Mouse (Mus musculus) MEL (cell line): ENCODE results near the gene Crbn. TPM values are rescaled to one million over a fixed set of nuclear protein-coding genes. Genes with fewer than 3 reads are reported as not detected.

ENCODE experiments used
- DNase-seq: peaks from one replicate; pipeline ENCODE4 v3.0.0; 2011; ENCODE audit warnings: low read depth, low spot score
- H3K27ac ChIP-seq: 2 replicates; pipeline ENCODE4 v1.5.1; 2012; ENCODE audit warnings: low read depth, mild to moderate bottlenecking, control low read depth, low read length, moderate library complexity; ENCODE audit not compliant: control insufficient read depth
- H3K27me3 ChIP-seq, 2 experiments: fragments of 150-350 bp in 1 of 2; sonication (generic) in 1 of 2; 2 replicates each; pipeline ENCODE4 v1.6.1; 2012; ENCODE audit warnings: low read length in 2 of 2, mild to moderate bottlenecking in 2 of 2, improper control_type of control experiment in 1 of 2, moderate library complexity in 1 of 2; ENCODE audit not compliant: insufficient read depth in 2 of 2, control insufficient read depth in 1 of 2
- H3K36me3 ChIP-seq, 2 experiments: 2 replicates each; pipeline ENCODE4 v1.6.1; 2012 to 2014; ENCODE audit warnings: low read length in 2 of 2, improper control_type of control experiment in 1 of 2, inconsistent platforms in 1 of 2, mild to moderate bottlenecking in 1 of 2; ENCODE audit not compliant: insufficient read depth in 2 of 2, control insufficient read depth in 1 of 2
- H3K4me1 ChIP-seq, 2 experiments: fragments of 150-350 bp in 1 of 2; sonication (generic) in 1 of 2; 2 replicates each; pipeline ENCODE4 v1.6.1; 2012; ENCODE audit warnings: low read length in 2 of 2, improper control_type of control experiment in 1 of 2, mild to moderate bottlenecking in 1 of 2; ENCODE audit not compliant: insufficient read depth in 2 of 2, control insufficient read depth in 1 of 2
- H3K4me3 ChIP-seq, 2 experiments: fragments of 150-350 bp in 1 of 2; sonication (generic) in 1 of 2; 2 replicates each; pipeline ENCODE4 v1.5.1; 2012; ENCODE audit warnings: low read depth in 2 of 2, low read length in 2 of 2, mild to moderate bottlenecking in 2 of 2, moderate library complexity in 2 of 2, control low read depth in 1 of 2, improper control_type of control experiment in 1 of 2; ENCODE audit not compliant: control insufficient read depth in 1 of 2, insufficient read depth in 1 of 2
- H3K79me2 ChIP-seq: 2 replicates; pipeline ENCODE4 v1.6.1; 2012; ENCODE audit warnings: mild to moderate bottlenecking, low read length, moderate library complexity; ENCODE audit not compliant: control insufficient read depth, poor library complexity, insufficient read depth
- H3K9ac ChIP-seq: 2 replicates; pipeline ENCODE4 v1.6.1; 2012; ENCODE audit warnings: low read depth, mild to moderate bottlenecking, control low read depth, low read length, moderate library complexity; ENCODE audit not compliant: control insufficient read depth, poor library complexity, severe bottlenecking
- H3K9me3 ChIP-seq: fragments of 150-350 bp; sonication (generic); replicated peaks from 2 replicates; pipeline ENCODE4 v1.6.1; 2012; ENCODE audit warnings: mild to moderate bottlenecking, low read length, improper control_type of control experiment, moderate library complexity; ENCODE audit not compliant: insufficient read depth
- CHD2 ChIP-seq: IDR thresholded peaks from 2 replicates; pipeline ENCODE4 v1.6.1; 2011; ENCODE audit warnings: low read length, improper control_type of control experiment
- CTCF ChIP-seq, 3 experiments: IDR thresholded peaks in 2 of 3; conservative IDR thresholded peaks in 1 of 3; 2 replicates each; pipeline ENCODE4 v1.5.1; 2011 to 2012; ENCODE audit warnings: low read length in 3 of 3, low read depth in 2 of 3, mild to moderate bottlenecking in 2 of 3, improper control_type of control experiment in 1 of 3, inconsistent platforms in 1 of 3, mixed read lengths in 1 of 3, moderate library complexity in 1 of 3; ENCODE audit not compliant: control insufficient read depth in 1 of 3, insufficient read depth in 1 of 3, poor library complexity in 1 of 3, severe bottlenecking in 1 of 3
- E2F4 ChIP-seq: IDR thresholded peaks from 2 replicates; pipeline ENCODE4 v1.6.1; 2011; ENCODE audit warnings: low read depth, low read length, improper control_type of control experiment, borderline replicate concordance
- ELF1 ChIP-seq: IDR thresholded peaks from 2 replicates; pipeline ENCODE4 v1.6.1; 2014; ENCODE audit warnings: low read depth, mild to moderate bottlenecking, inconsistent platforms, low read length, improper control_type of control experiment, moderate library complexity
- EP300 ChIP-seq, 2 experiments: IDR thresholded peaks; 2 replicates each; pipeline ENCODE4 v1.6.1; 2011; ENCODE audit warnings: improper control_type of control experiment in 2 of 2, low read length in 2 of 2, low read depth in 1 of 2, mild to moderate bottlenecking in 1 of 2
- ETS1 ChIP-seq: IDR thresholded peaks from 2 replicates; pipeline ENCODE4 v1.6.1; 2012; ENCODE audit warnings: low read depth, mild to moderate bottlenecking, inconsistent platforms, low read length, improper control_type of control experiment, moderate library complexity
- GABPA ChIP-seq: IDR thresholded peaks from 2 replicates; pipeline ENCODE4 v1.6.1; 2012; ENCODE audit warnings: low read depth, mild to moderate bottlenecking, inconsistent platforms, low read length, improper control_type of control experiment, moderate library complexity
- GATA1 ChIP-seq: IDR thresholded peaks from 2 replicates; pipeline ENCODE4 v1.6.1; 2011; ENCODE audit warnings: low read depth, low read length, improper control_type of control experiment
- HCFC1 ChIP-seq: IDR thresholded peaks from 2 replicates; pipeline ENCODE4 v1.6.1; 2012; ENCODE audit warnings: low read depth, mild to moderate bottlenecking, inconsistent platforms, low read length, improper control_type of control experiment, moderate library complexity
- KAT2A ChIP-seq: conservative IDR thresholded peaks from 2 replicates; pipeline ENCODE4 v1.6.1; 2012; ENCODE audit warnings: low read depth, low read length, improper control_type of control experiment, inconsistent platforms
- MEF2A ChIP-seq: IDR thresholded peaks from 2 replicates; pipeline ENCODE4 v1.6.1; 2014; ENCODE audit warnings: low read depth, mild to moderate bottlenecking, inconsistent platforms, low read length, improper control_type of control experiment; ENCODE audit not compliant: poor library complexity, insufficient replicate concordance, severe bottlenecking; ENCODE audit errors: extremely low read depth
- MXI1 ChIP-seq: IDR thresholded peaks from 2 replicates; pipeline ENCODE4 v1.6.1; 2011; ENCODE audit warnings: mild to moderate bottlenecking, low read depth, low read length, improper control_type of control experiment
- MYB ChIP-seq: IDR thresholded peaks from 2 replicates; pipeline ENCODE4 v1.6.1; 2011; ENCODE audit warnings: mild to moderate bottlenecking, low read depth, low read length, improper control_type of control experiment
- MYC ChIP-seq: IDR thresholded peaks from 2 replicates; pipeline ENCODE4 v1.6.1; 2011; ENCODE audit warnings: low read depth, mild to moderate bottlenecking, low read length, improper control_type of control experiment, moderate library complexity
- NELFE ChIP-seq: IDR thresholded peaks from 2 replicates; pipeline ENCODE4 v1.6.1; 2011; ENCODE audit warnings: low read depth, low read length, improper control_type of control experiment
- NRF1 ChIP-seq: IDR thresholded peaks from 2 replicates; pipeline ENCODE4 v1.6.1; 2014; ENCODE audit warnings: low read depth, mild to moderate bottlenecking, inconsistent platforms, low read length, improper control_type of control experiment, moderate library complexity; ENCODE audit not compliant: poor library complexity, insufficient read depth, severe bottlenecking
- POLR2A ChIP-seq, 2 experiments: IDR thresholded peaks; 2 replicates each; pipeline ENCODE4 v1.6.1; 2011 to 2012; ENCODE audit warnings: low read length in 2 of 2, mild to moderate bottlenecking in 2 of 2, control low read depth in 1 of 2, improper control_type of control experiment in 1 of 2, low read depth in 1 of 2, moderate library complexity in 1 of 2; ENCODE audit not compliant: control insufficient read depth in 1 of 2, insufficient read depth in 1 of 2, poor library complexity in 1 of 2
- POLR2AphosphoS2 ChIP-seq: IDR thresholded peaks from 2 replicates; pipeline ENCODE4 v1.6.1; 2011; ENCODE audit warnings: low read length, improper control_type of control experiment
- RAD21 ChIP-seq: IDR thresholded peaks from 2 replicates; pipeline ENCODE4 v1.6.1; 2011; ENCODE audit warnings: mild to moderate bottlenecking, low read depth, low read length, improper control_type of control experiment
- SIN3A ChIP-seq: IDR thresholded peaks from 2 replicates; pipeline ENCODE4 v1.6.1; 2012; ENCODE audit warnings: low read length, improper control_type of control experiment, inconsistent platforms
- SMC3 ChIP-seq: IDR thresholded peaks from 2 replicates; pipeline ENCODE4 v1.6.1; 2011; ENCODE audit warnings: low read depth, low read length, improper control_type of control experiment
- TAL1 ChIP-seq: IDR thresholded peaks from 2 replicates; pipeline ENCODE4 v1.6.1; 2012; ENCODE audit warnings: mild to moderate bottlenecking, inconsistent platforms, low read length, moderate library complexity, mixed read lengths
- TCF12 ChIP-seq: IDR thresholded peaks from 2 replicates; pipeline ENCODE4 v1.6.1; 2014; ENCODE audit warnings: low read depth, mild to moderate bottlenecking, inconsistent platforms, low read length, improper control_type of control experiment, moderate library complexity
- USF1 ChIP-seq: IDR thresholded peaks from 2 replicates; pipeline ENCODE4 v1.6.1; 2014; ENCODE audit warnings: low read depth, mild to moderate bottlenecking, inconsistent platforms, low read length, improper control_type of control experiment, moderate library complexity
- ZC3H11A ChIP-seq: IDR thresholded peaks from 2 replicates; pipeline ENCODE4 v1.6.1; 2012; ENCODE audit warnings: low read depth, mild to moderate bottlenecking, inconsistent platforms, low read length, improper control_type of control experiment
- ZMIZ1 ChIP-seq: IDR thresholded peaks from 2 replicates; pipeline ENCODE4 v1.6.1; 2012; ENCODE audit warnings: low read depth, mild to moderate bottlenecking, inconsistent platforms, low read length, improper control_type of control experiment, moderate library complexity
- ZNF384 ChIP-seq: IDR thresholded peaks from 2 replicates; pipeline ENCODE4 v1.6.1; 2012; ENCODE audit warnings: low read depth, mild to moderate bottlenecking, inconsistent platforms, low read length, improper control_type of control experiment
- polyA plus RNA-seq, 2 experiments: library from polyadenylated mRNA; stranded (reverse) in 1 of 2; unstranded in 1 of 2; fragments of >175 nt in 1 of 2; fragments of >200 nt in 1 of 2; gene quantifications; 2 replicates each; pipeline versions ENCODE4 v1.2.1 to v1.2.4; 2012; ENCODE audit warnings: low replicate concordance in 2 of 2, low read depth in 1 of 2; ENCODE audit not compliant: insufficient read length in 2 of 2, insufficient read depth in 1 of 2, missing spikeins in 1 of 2
- total RNA-seq: library from RNA; depleted of rRNA; stranded (reverse); fragments of 300-350 nt; gene quantifications from 2 replicates; pipeline ENCODE4 v1.2.3, GENCODE M21; 2012

Gene Crbn
- total and polyA plus RNA-seq, 3 experiments = 17.0 to 21.0 TPM; not detected in 1

- no peak overlapping the region for H3K9ac ChIP-seq
- TF ChIP-seq SIN3A (no peak), ZMIZ1 (no peak), MXI1 (no peak), ZNF384 (no peak), CHD2 (no peak), SMC3 (peak; percentile 79), TAL1 (no peak), KAT2A (no peak), ETS1 (no peak), MEF2A (no peak), GABPA (no peak), MYC (no peak), EP300 (IDR thresholded peaks at IDR 0.05; ENCODE audit: low read depth in 1 of 2, low read length in 2 of 2) (no peak), GATA1 (no peak), MYB (no peak), NELFE (no peak), POLR2A (IDR thresholded peaks at IDR 0.05; ENCODE audit: control insufficient read depth in 1 of 2, insufficient read depth in 1 of 2, low read depth in 1 of 2, low read length in 2 of 2, poor library complexity in 1 of 2) (no peak), HCFC1 (no peak), CTCF (IDR thresholded peaks at IDR 0.05 in 2 of 3, conservative IDR thresholded peaks at IDR 0.05 in 1 of 3; ENCODE audit: control insufficient read depth in 1 of 3, insufficient read depth in 1 of 3, low read depth in 2 of 3, low read length in 3 of 3, poor library complexity in 1 of 3, severe bottlenecking in 1 of 3) (peak; percentile 22 to 72 (median 54); a peak in 4 of 6 replicates), TCF12 (no peak), ELF1 (no peak), RAD21 (peak; percentile 70), E2F4 (no peak), USF1 (no peak), POLR2AphosphoS2 (no peak), NRF1 (no peak), ZC3H11A (peak; percentile 50)
- H3K27ac ChIP-seq = no peak overlapping the region
- peak; percentile 63 for DNase-seq
- no peaks in the 10 kb centered on the region for H3K79me2 ChIP-seq
- H3K27me3 ChIP-seq = peaks cover 2 to 6% of the 10 kb centered on the region in 2 experiments; a peak in 2 of 4 replicates
- H3K9me3 ChIP-seq = no peaks in the 10 kb centered on the region
- no peaks in the 10 kb centered on the region for H3K4me1 ChIP-seq
- peaks cover 0 to 3% of the 10 kb centered on the region in 2 experiments; a peak in 1 of 4 replicates for H3K36me3 ChIP-seq
- H3K4me3 ChIP-seq = no peak overlapping the region
These were observed 5.0 kb upstream of the Crbn start for GRCm38 (mm10) chr6:106804904-106805303.
